ENCODE assay signal across 14 mouse cellular contexts in the genomic region with DNA sequence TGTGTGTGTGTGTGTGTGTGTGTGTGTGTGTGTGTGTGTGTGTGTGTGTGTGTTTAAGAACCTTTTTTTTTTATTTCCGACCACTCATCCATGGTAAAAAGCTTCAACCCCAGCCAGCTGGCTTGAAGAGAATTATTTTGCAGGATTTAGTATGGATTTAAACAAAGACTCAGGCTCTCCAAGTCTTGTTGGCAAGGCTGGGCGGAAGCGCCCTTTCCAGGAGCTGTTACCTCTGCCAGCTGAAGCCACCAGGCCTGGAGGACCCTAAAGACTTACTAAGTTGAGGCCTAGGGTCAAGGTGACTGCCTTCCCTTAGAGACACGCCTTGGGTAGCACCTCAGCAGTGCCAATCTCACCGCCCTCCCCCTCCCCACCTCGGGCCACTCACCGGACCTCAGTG. TPM values are rescaled to one million over a fixed set of nuclear protein-coding genes. Genes with fewer than 3 reads are reported as not detected.
A peak's percentile ranks its signal among the peaks of the same experiment; 100 is the strongest.
DNase-seq lines count a peak whose midpoint lies in the region; ATAC-seq lines count a peak whose summit lies in the region.
"Had no signal": no experiment of that assay in that cellular context is flagged by ENCODE, and none has a peak within 500 bp of the region (broad histone marks: within the 10 kb centered on the region; RNA-seq: fewer than 3 reads in every experiment).

No protein-coding gene starts in this region.

- no peaks in the 10 kb centered on the region for H3K9me3 ChIP-seq in forebrain, embryonic 10.5 days
- no peaks in the 10 kb centered on the region for H3K9me3 ChIP-seq in hindbrain, embryonic 16.5 days (ENCODE audit: control insufficient read depth, low read length)
- H3K9me3 ChIP-seq in neural tube, embryonic 12.5 days, result no peaks in the 10 kb centered on the region
- H3K9me3 ChIP-seq: intestine, embryonic 15.5 days; liver, embryonic 15.5 days had no signal

- intact Hi-C loops in gastrocnemius, postnatal 36 days (cut with DNase I), result no loop called here

- peak; percentile 12 for DNase-seq in embryo, embryonic 9.5 days (ENCODE audit: extremely low spot score)
- no peak for DNase-seq in embryo, embryonic 10.5 days (ENCODE audit: low spot score)
- no peak for DNase-seq in forebrain, embryonic 10.5 days (ENCODE audit: extremely low spot score, low spot score)
- no peak for DNase-seq in thymus, postnatal 36 days
- DNase-seq in gastrocnemius, postnatal 36 days, result no peak
- DNase-seq: kidney, postnatal 25 days had no signal

- H3K4me1 ChIP-seq in forebrain, embryonic 10.5 days, result peaks cover 47% of the 10 kb centered on the region
- peaks cover 22% of the 10 kb centered on the region for H3K4me1 ChIP-seq in hindbrain, embryonic 16.5 days (ENCODE audit: control insufficient read depth, insufficient read depth, low read depth, low read length)
- peaks cover 41% of the 10 kb centered on the region for H3K4me1 ChIP-seq in neural tube, embryonic 12.5 days
- H3K4me1 ChIP-seq: liver, embryonic 15.5 days had no signal

- peak overlapping the region; percentile 84 for H3K4me2 ChIP-seq in hindbrain, embryonic 16.5 days (ENCODE audit: low read length)
- H3K4me2 ChIP-seq in neural tube, embryonic 12.5 days (replicated peaks), result peak overlapping the region; percentile 72
- H3K4me2 ChIP-seq: intestine, embryonic 15.5 days; liver, embryonic 15.5 days had no signal

- H3K9ac ChIP-seq in hindbrain, embryonic 16.5 days (ENCODE audit: low read depth, low read length), result peak overlapping the region; percentile 72; the same call in 1 of the 2 replicates
- H3K9ac ChIP-seq in neural tube, embryonic 12.5 days, result peak overlapping the region; percentile 4; the same call in 1 of the 2 replicates
- H3K9ac ChIP-seq: intestine, embryonic 15.5 days; liver, embryonic 15.5 days had no signal

- ATAC-seq in hindbrain, embryonic 16.5 days, result no peak
- no peak for ATAC-seq in neural tube, embryonic 12.5 days (ENCODE audit: low FRiP score, low read depth)
- ATAC-seq in activated CD4-positive, CD25-positive, alpha-beta regulatory T cell, adult 4 months, result no peak
- ATAC-seq: intestine, embryonic 15.5 days had no signal

- H3K36me3 ChIP-seq in forebrain, embryonic 10.5 days (replicated peaks), result no peaks in the 10 kb centered on the region
- no peaks in the 10 kb centered on the region for H3K36me3 ChIP-seq in hindbrain, embryonic 16.5 days (ENCODE audit: control insufficient read depth, insufficient read depth, low read length)
- H3K36me3 ChIP-seq in neural tube, embryonic 12.5 days, result no peaks in the 10 kb centered on the region
- H3K36me3 ChIP-seq: intestine, embryonic 15.5 days; liver, embryonic 15.5 days had no signal

- peak overlapping the region; percentile 53; the same call in 1 of the 2 replicates for H3K27ac ChIP-seq in forebrain, embryonic 10.5 days
- H3K27ac ChIP-seq in hindbrain, embryonic 16.5 days (ENCODE audit: low read depth, low read length), result peak overlapping the region; percentile 94
- peak overlapping the region; percentile 68 for H3K27ac ChIP-seq in neural tube, embryonic 12.5 days
- H3K27ac ChIP-seq: intestine, embryonic 15.5 days; liver, embryonic 15.5 days; macrophage had no signal

- WGBS in forebrain, embryonic 10.5 days, result 2% methylated on average over 7 of the region's 7 CpGs
- 4% methylated on average over 7 of the region's 7 CpGs for whole genome bisulfite sequencing in hindbrain, embryonic 16.5 days
- WGBS in neural tube, embryonic 12.5 days, result 0% methylated on average over 7 of the region's 7 CpGs

- peak overlapping the region; percentile 54; the same call in 1 of the 2 replicates for H3K4me3 ChIP-seq in forebrain, embryonic 10.5 days
- 0 out of 2 replicates have a peak overlapping the region, but pooled peaks have one; percentile 1 for H3K4me3 ChIP-seq in hindbrain, embryonic 16.5 days (ENCODE audit: low read length)
- H3K4me3 ChIP-seq in neural tube, embryonic 12.5 days, result no peak overlapping the region
- H3K4me3 ChIP-seq: intestine, embryonic 15.5 days; liver, embryonic 15.5 days had no signal

- H3K27me3 ChIP-seq in forebrain, embryonic 10.5 days (ENCODE audit: poor library complexity, severe bottlenecking), result peaks cover 92% of the 10 kb centered on the region
- H3K27me3 ChIP-seq in hindbrain, embryonic 16.5 days (replicated peaks; ENCODE audit: control insufficient read depth, insufficient read depth, low read length), result peaks cover 3% of the 10 kb centered on the region
- peaks cover 77% of the 10 kb centered on the region for H3K27me3 ChIP-seq in neural tube, embryonic 12.5 days (replicated peaks)

RNA-seq across cellular contexts. Expression of gene Gad2, which starts 1.5 kb away (rescaled TPM):
- 4.8 and 7.0 TPM in 2 replicates for polyA plus RNA-seq in forebrain, embryonic 10.5 days (2016; fragmentation: Nextera tagmentation; extraction: Ambion mirVana)
- polyA plus RNA-seq in hindbrain, embryonic 16.5 days (2015; fragmentation: Nextera tagmentation; extraction: Ambion mirVana), result 41.1 and 42.3 TPM in 2 replicates
- polyA plus RNA-seq in neural tube, embryonic 12.5 days (2016; fragmentation: Nextera tagmentation; extraction: Ambion mirVana), result 36.7 and 45.5 TPM in 2 replicates
- not detected for polyA plus RNA-seq in activated CD4-positive, CD25-positive, alpha-beta regulatory T cell, adult 4 months (2017; shearing (Covaris generic))
- not detected for total RNA-seq in gastrocnemius, postnatal 36 days (2021)
- total RNA-seq: gastrocnemius, postnatal 4 days had no signal
- polyA plus RNA-seq: macrophage; thymus, postnatal 0 days had no signal
